Mouse (Mus musculus): Measurements from ENCODE around the gene Slc17a3. TPM values are rescaled to one million over a fixed set of nuclear protein-coding genes. Genes with fewer than 3 reads are reported as not detected.

Gene Slc17a3
- polyA plus RNA-seq, 1 experiment from 2014 or later: 6.0 TPM

DNA sequence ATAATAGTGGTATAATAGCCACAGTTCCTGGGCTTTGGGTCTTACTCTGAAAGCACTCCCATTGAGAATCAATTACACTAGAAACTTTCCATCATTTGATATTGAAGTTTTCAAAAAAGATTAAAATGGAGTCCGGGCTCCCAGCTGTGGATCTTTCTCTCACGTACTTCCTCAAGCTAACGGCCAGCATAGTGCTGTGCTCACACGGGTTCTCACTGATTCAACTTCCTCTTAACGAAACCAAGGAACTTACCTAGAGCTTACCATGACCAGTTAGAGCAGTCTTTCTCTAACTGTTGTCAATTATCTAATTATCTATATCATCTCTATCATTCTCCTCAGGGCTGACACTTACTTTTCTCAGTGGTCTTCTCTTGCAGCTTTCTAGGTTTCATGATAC lies 40.4 kb downstream of the Slc17a3 start:
- TF ChIP-seq EP300 (IDR thresholded peaks at IDR 0.05; ENCODE audit: low read depth): no peak
- no peak for TF ChIP-seq CTCF (IDR thresholded peaks at IDR 0.05; ENCODE audit: low read depth)
- H3K4me2 ChIP-seq (ENCODE audit: low read depth, low read length): no peak overlapping the region
- no peak overlapping the region for H3K9ac ChIP-seq (replicated peaks)
- no peaks in the 10 kb centered on the region for H3K9me3 ChIP-seq (ENCODE audit: low read length)
- DNase-seq (no peak), ATAC-seq (no peak)
- no peak overlapping the region for H3K27ac ChIP-seq (ENCODE audit: low read depth)
- H3K4me1 ChIP-seq (ENCODE audit: insufficient read depth): peaks cover 4% of the 10 kb centered on the region; the same call in 1 of the 2 replicates
- H3K4me3 ChIP-seq (ENCODE audit: low read depth, low read length): no peak overlapping the region
- WGBS (ENCODE audit: insufficient replicate concordance): 23% methylated on average over 5 of the region's 5 CpGs
- H3K36me3 ChIP-seq (replicated peaks; ENCODE audit: insufficient read depth, low read length): no peaks in the 10 kb centered on the region
- no peaks in the 10 kb centered on the region for H3K27me3 ChIP-seq (ENCODE audit: insufficient read depth, low read length)

DNA sequence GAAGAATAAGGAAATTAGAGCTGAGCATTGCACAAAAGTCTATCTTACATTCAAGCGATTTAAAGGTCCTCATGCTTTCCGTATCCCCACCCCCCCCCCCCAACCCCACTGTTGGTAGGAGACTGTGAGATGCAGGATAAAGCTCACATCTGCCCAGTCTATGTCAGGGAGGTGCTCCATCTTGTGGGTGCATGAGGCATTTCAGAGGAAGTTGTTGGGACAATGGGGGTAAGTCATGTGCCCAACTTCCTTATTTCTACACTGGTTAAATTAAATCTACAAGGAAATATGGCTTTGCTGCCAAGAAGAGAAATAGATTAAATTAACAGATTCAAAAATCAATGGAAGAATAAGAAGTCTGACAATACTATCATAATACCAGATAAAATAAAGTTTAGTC lies 46.3 kb downstream of the Slc17a3 start:
- no peaks in the 10 kb centered on the region for H3K9me3 ChIP-seq (ENCODE audit: low read length)
- no peak overlapping the region for H3K9ac ChIP-seq (replicated peaks)
- no peaks in the 10 kb centered on the region for H3K36me3 ChIP-seq (replicated peaks; ENCODE audit: insufficient read depth, low read length)
- 10% methylated on average over 2 of the region's 2 CpGs for WGBS (ENCODE audit: insufficient replicate concordance)
- no peaks in the 10 kb centered on the region for H3K27me3 ChIP-seq (ENCODE audit: insufficient read depth, low read length)
- H3K4me3 ChIP-seq (ENCODE audit: low read depth, low read length): no peak overlapping the region
- ATAC-seq (peak; percentile 74), DNase-seq (peak; percentile 59)
- no peak overlapping the region for H3K4me2 ChIP-seq (ENCODE audit: low read depth, low read length)
- H3K27ac ChIP-seq (ENCODE audit: low read depth): no peak overlapping the region
- H3K4me1 ChIP-seq (ENCODE audit: insufficient read depth): peaks cover 4% of the 10 kb centered on the region; the same call in 1 of the 2 replicates
- TF ChIP-seq EP300 (IDR thresholded peaks at IDR 0.05; ENCODE audit: low read depth): no peak
- peak; percentile 81 for TF ChIP-seq CTCF (IDR thresholded peaks at IDR 0.05; ENCODE audit: low read depth)

DNA sequence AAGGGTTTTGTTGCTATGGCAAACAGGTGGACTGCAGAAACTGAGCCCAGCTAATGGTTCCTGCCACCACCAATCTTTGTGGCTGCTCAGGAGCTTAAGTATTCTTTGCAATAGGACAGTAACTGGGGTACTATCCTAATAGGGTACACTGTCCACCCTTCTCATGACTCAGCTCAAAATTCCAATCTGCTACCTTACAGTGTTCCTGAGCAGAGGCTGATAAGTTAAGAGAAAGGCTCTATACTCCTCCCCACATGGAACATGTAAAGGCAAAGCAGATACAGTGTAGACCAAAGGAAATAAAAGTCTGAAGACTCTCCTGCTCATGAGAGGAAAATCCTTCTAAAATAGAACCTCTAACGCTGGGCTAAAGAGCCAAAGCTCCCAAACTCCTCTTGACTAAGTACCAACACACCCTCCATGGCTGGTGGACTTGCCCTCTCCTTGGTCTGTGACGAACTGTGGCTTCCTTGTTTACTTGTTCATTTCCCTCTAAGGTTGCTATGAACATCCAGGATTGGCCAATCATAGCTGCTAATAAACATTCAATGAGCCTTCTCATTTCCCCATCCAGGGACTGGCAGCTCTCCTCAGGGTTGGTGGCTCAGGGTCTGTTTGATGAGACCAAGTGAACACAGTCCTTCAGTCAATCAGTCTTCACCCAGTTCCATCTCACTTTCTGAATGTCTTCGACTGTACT lies 47.9 kb downstream of the Slc17a3 start:
- Histone ChIP-seq H3K27ac (ENCODE audit: low read depth) (no peak overlapping the region), H3K4me1 (ENCODE audit: insufficient read depth) (peaks cover 4% of the 10 kb centered on the region; the same call in 1 of the 2 replicates), H3K9me3 (ENCODE audit: low read length) (no peaks in the 10 kb centered on the region), H3K36me3 (replicated peaks; ENCODE audit: insufficient read depth, low read length) (no peaks in the 10 kb centered on the region), H3K4me3 (ENCODE audit: low read depth, low read length) (no peak overlapping the region), H3K9ac (replicated peaks) (no peak overlapping the region), H3K27me3 (ENCODE audit: insufficient read depth, low read length) (no peaks in the 10 kb centered on the region), H3K4me2 (ENCODE audit: low read depth, low read length) (no peak overlapping the region)
- DNase-seq (no peak), ATAC-seq (peak; percentile 60)
- TF ChIP-seq CTCF (IDR thresholded peaks at IDR 0.05; ENCODE audit: low read depth): no peak
- TF ChIP-seq EP300 (IDR thresholded peaks at IDR 0.05; ENCODE audit: low read depth): peak; percentile 67; the same call in 1 of the 2 replicates
- WGBS (ENCODE audit: insufficient replicate concordance): 63% methylated on average over 3 of the region's 3 CpGs

DNA sequence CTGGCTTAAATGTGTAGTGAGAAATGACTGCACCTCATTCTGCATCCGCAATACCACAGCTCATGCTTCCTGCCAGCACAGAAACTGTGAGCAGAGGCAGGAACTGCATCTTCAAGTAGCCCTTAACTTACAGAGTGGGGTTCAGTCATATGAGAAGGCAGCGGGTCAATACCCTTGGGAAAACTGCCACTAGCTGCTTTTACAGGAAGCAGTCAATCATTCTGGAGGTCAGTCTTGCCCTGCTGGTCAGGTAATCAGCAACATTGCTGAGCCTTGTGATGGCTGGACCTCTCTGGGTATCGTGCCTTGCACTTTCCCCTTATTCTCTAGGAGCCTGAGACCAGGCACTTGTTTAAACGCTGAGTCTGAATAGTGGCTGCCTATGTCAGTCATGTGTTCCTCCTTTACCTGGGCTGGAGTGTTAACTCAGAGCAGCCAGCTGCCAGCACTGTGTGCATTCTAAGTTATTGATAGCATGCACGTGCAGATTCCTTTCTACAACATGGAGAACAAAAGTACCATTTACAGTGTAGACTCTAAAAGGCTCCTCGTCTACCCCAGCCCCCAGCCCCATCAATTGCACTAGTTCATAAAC lies 49.9 kb downstream of the Slc17a3 start:
- H3K4me1 ChIP-seq (ENCODE audit: insufficient read depth): peaks cover 4% of the 10 kb centered on the region; the same call in 1 of the 2 replicates
- DNase-seq (no peak), ATAC-seq (no peak)
- H3K27ac ChIP-seq (ENCODE audit: low read depth): no peak overlapping the region
- TF ChIP-seq CTCF (IDR thresholded peaks at IDR 0.05; ENCODE audit: low read depth) (no peak), EP300 (IDR thresholded peaks at IDR 0.05; ENCODE audit: low read depth) (no peak)
- H3K27me3 ChIP-seq (ENCODE audit: insufficient read depth, low read length): no peaks in the 10 kb centered on the region
- no peak overlapping the region for H3K4me2 ChIP-seq (ENCODE audit: low read depth, low read length)
- H3K9ac ChIP-seq (replicated peaks): no peak overlapping the region
- no peaks in the 10 kb centered on the region for H3K9me3 ChIP-seq (ENCODE audit: low read length)
- no peaks in the 10 kb centered on the region for H3K36me3 ChIP-seq (replicated peaks; ENCODE audit: insufficient read depth, low read length)
- WGBS (ENCODE audit: insufficient replicate concordance): 72% methylated on average over 6 of the region's 6 CpGs
- H3K4me3 ChIP-seq (ENCODE audit: low read depth, low read length): no peak overlapping the region

DNA sequence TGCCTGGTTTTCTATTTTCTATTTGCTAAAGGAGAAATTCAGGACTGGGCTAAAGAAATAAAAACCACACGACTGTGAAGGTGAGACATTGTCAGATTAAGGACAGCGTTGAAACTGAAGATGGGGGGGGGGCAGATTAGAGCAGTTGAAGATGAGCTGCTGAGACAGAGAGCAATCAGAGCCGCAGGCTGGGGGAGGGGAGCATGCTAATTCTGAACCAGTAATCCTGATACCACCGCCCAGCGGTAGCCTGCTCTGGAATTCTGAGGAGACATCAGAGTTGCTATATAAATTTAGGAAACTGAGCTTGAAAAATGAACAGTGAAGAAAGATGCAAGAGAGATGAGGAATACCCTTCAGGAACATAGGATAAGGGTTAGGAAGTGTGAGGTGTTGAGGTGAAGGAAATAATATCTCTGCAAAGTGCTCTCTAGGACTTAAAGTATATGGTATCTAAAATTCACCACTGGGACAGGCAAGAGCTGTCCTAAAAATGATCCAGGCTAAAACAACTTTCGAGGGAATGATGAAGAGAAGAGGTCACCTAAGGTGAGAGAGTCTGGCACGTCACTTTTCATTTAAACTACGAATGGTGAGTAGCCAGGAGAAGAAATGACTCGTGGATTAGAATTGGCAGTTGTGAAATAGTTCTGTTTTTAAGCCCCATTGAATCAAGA lies 53.5 kb downstream of the Slc17a3 start:
- H3K4me1 ChIP-seq (ENCODE audit: insufficient read depth): no peaks in the 10 kb centered on the region
- H3K4me3 ChIP-seq (ENCODE audit: low read depth, low read length): no peak overlapping the region
- WGBS (ENCODE audit: insufficient replicate concordance): 58% methylated on average over 9 of the region's 9 CpGs
- no peak overlapping the region for H3K9ac ChIP-seq (replicated peaks)
- H3K27me3 ChIP-seq (ENCODE audit: insufficient read depth, low read length): no peaks in the 10 kb centered on the region
- no peak overlapping the region for H3K4me2 ChIP-seq (ENCODE audit: low read depth, low read length)
- ATAC-seq: no peak
- no peak overlapping the region for H3K27ac ChIP-seq (ENCODE audit: low read depth)
- DNase-seq: no peak
- H3K36me3 ChIP-seq (replicated peaks; ENCODE audit: insufficient read depth, low read length): no peaks in the 10 kb centered on the region
- TF ChIP-seq CTCF (IDR thresholded peaks at IDR 0.05; ENCODE audit: low read depth): no peak
- no peak for TF ChIP-seq EP300 (IDR thresholded peaks at IDR 0.05; ENCODE audit: low read depth)
- no peaks in the 10 kb centered on the region for H3K9me3 ChIP-seq (ENCODE audit: low read length)

DNA sequence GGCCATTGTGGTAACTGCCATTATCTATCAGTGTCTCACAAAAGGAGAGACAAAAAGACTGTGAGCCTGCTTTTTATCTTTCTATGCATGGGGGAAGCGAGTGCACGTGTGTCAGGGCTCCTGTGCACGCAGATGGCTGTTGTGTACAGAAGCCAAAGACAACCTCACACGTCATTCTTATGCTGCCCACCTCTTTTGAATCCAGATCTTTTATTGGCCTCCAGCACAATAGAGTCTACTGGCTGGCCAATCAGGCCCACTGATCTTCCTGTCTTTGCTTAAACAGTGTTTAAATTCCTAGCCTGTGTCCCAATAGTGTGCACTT lies 54.0 kb downstream of the Slc17a3 start:
- TF ChIP-seq EP300 (IDR thresholded peaks at IDR 0.05; ENCODE audit: low read depth): peak; percentile 50; the same call in 1 of the 2 replicates
- no peak for TF ChIP-seq CTCF (IDR thresholded peaks at IDR 0.05; ENCODE audit: low read depth)
- H3K9me3 ChIP-seq (ENCODE audit: low read length): no peaks in the 10 kb centered on the region
- WGBS (ENCODE audit: insufficient replicate concordance): 56% methylated on average over 4 of the region's 4 CpGs
- no peak overlapping the region for H3K9ac ChIP-seq (replicated peaks)
- no peak for ATAC-seq
- DNase-seq: no peak
- H3K36me3 ChIP-seq (replicated peaks; ENCODE audit: insufficient read depth, low read length): no peaks in the 10 kb centered on the region
- H3K4me3 ChIP-seq (ENCODE audit: low read depth, low read length): no peak overlapping the region
- H3K4me2 ChIP-seq (ENCODE audit: low read depth, low read length): no peak overlapping the region
- no peaks in the 10 kb centered on the region; the same call in 1 of the 2 replicates for H3K4me1 ChIP-seq (ENCODE audit: insufficient read depth)
- H3K27me3 ChIP-seq (ENCODE audit: insufficient read depth, low read length): no peaks in the 10 kb centered on the region
- no peak overlapping the region for H3K27ac ChIP-seq (ENCODE audit: low read depth)
